Mouse (Mus musculus) left cerebral cortex, postnatal 4 days (tissue): ENCODE results near the gene Adrm1. TPM values are rescaled to one million over a fixed set of nuclear protein-coding genes. Genes with fewer than 3 reads are reported as not detected.

Experiments
- DNase-seq: peaks from one replicate; pipeline ENCODE4 v3.0.0-alpha.2; 2022
- intact Hi-C: fragments of 180-260 bp; cut with DNase I; formaldehyde crosslinking; loops from one replicate; pipeline ENCODE4 v1.15.1; 2025
- total RNA-seq, 2 experiments: library from RNA; stranded (reverse); gene quantifications; 2 replicates each; pipeline ENCODE4 v1.2.3; 2021

Gene Adrm1
- total RNA-seq, 2 experiments from 2014 or later, result 117 to 118 TPM

- DNase-seq, result peak; percentile 84
- intact Hi-C loops, result no loop called here
These were observed 12.9 kb downstream of the Adrm1 start for GRCm38 (mm10) chr2:180184011-180184751.

DNA sequence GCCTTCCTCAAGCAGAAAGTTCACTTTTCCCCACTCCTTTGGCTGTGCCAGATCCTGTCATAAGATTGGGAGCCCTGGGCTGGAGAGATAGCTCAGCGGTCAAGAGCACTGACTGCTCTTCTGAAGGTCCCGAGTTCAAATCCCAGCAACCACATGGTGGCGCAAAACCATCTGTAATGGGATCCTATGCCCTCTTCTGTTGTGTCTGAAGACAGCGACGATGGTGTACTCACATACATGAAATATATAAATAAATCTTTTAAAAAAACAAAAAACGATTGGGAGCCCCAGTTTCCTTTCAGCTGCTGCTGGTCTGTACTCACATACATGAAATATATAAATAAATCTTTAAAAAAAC is 13.4 kb downstream of the Adrm1 start:
- no peak for DNase-seq
- intact Hi-C loops, result no loop called here

GRCm38 (mm10) chr2:180185686-180186085 is 14.4 kb downstream of the Adrm1 start:
- no peak for DNase-seq
- intact Hi-C loops, result no loop called here

DNA sequence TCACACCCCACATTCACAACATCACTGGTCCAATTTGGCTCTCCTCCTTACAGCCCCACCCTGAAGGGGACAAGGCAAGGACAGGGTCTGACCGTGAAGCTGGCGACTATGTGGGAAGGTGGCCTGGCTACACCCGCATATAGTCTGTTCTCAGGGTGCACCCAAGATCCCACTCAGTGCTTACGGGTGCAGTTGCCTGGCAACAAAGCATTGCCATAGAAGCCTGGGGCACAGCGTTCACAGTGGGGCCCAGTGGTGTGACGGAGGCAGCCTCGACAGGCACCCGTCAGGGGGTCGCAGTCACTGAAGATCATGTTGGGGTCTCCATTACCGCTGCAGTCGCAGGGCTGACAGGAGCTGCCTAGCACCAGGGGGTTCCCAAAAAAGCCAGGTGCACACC is 16.1 kb downstream of the Adrm1 start:
- intact Hi-C loops, result no loop called here
- DNase-seq, result no peak

DNA sequence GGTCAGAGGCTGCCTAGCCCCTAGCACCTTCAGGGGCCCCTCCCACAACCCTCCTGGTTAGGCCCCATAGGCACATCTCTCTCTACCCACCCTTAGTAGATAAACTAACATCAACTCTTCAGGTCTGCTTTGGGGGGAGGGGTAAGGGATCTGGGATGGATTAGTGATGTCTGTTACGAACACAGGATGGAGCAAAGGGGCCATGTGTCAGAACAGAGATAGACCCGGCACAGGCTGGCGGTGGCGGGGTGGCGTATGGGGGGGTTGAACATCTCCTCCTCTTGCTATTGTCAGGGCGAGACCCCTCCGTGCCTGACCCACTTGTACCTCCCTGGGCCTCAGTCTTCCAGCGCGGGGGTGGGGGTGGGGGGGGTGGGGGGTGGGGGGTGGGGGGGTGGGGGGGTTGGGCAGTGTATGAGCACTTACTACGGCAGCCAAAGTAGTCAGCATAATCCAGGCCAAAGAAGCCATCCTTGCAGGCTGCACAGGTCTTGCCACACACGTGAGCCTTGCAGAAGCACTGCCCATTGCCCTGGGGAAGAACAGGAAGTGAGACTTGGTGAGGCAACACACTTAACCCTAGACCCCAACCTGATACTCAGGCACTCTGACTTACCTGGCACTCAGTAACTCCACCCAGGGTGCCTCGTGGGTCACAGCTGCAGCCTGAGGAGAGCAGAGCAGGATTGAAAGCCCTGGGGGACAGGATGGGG is 25.5 kb downstream of the Adrm1 start:
- intact Hi-C loops, result no loop called here

GRCm38 (mm10) chr2:180197323-180198037 is 26.2 kb downstream of the Adrm1 start:
- DNase-seq, result no peak
- intact Hi-C loops, result no loop called here

More for the DNA sequence above, 25.5 kb downstream of the Adrm1 start:
- DNase-seq, result no peak

DNA sequence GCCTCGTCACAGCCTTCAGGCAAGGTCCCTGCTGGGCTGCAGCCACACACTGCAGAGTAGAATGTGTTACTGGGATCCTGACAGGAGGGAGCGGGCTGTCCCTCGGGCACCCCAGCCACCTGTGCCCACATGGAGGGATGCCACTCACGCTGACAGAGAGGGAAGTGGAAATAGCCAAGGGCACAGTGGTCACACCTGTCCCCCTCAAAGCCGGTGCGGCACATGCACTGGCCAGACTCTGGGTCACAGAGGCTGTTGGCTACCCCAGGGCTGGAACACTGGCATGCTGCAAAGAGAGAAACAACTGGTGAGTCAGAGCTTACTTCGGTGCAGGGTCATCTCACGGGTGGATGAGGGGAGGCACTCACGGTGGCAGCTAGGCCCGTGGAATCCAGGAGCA is 27.5 kb downstream of the Adrm1 start:
- DNase-seq, result no peak
- intact Hi-C loops, result no loop called here

DNA sequence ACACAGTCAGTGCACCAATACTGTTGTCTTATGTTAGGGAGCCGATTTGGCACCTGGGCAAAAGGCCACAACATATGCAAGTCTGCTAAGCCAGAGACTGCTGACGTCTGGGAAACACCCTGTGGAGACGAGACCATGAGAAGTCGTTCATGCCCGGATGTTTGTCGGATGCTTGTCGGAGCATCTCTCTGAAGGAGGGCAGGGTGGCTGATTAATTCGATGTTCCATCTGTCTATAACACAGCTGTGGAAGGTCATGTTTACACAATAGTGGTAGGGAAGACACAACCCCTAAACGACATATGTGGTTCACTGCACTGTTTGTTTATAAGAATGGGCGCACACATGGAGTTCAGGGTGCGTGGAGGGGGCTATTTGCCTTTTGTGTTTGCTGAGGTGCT is 29.4 kb downstream of the Adrm1 start:
- no peak for DNase-seq
- intact Hi-C loops, result no loop called here

DNA sequence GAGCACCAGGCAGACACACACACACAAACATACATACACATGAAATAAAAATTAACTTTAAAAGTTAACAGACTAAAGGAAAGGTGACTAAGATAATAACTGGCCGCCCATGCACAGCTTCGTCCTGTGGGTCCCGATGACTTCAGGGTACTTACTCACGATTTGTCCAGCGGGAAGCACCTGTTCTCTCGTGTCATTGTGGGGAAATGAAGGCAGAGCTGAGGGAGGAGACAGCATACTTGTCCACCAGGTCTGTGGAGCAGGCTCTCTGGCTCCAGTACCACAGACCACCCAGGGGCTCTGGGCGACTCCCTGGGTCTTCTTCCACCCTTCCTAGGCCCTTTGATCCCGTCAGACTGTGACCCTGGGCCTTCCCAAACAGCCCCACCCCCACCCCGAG is 30.0 kb downstream of the Adrm1 start:
- no peak for DNase-seq
- intact Hi-C loops, result no loop called here

DNA sequence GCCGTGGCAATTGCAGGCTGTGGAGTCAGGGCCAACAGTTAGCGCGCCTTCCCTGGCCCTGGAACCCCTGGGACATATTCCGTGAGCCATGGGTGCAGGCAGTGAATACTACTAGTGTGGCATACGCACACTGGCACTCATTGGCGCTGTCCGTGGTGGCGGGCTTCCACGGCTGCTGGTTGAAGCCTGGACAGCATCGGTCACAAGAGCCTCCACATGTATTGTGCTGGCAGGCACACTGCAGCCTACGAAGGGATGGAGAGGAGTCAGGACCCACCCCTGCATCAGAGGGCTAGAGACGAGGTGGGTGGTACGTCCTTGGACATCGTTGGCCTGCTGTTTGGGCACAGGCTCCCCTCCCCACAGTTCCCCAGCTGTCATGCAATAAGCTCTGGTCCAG is 31.0 kb downstream of the Adrm1 start:
- DNase-seq, result peak; percentile 81
- intact Hi-C loops, result no loop called here

DNA sequence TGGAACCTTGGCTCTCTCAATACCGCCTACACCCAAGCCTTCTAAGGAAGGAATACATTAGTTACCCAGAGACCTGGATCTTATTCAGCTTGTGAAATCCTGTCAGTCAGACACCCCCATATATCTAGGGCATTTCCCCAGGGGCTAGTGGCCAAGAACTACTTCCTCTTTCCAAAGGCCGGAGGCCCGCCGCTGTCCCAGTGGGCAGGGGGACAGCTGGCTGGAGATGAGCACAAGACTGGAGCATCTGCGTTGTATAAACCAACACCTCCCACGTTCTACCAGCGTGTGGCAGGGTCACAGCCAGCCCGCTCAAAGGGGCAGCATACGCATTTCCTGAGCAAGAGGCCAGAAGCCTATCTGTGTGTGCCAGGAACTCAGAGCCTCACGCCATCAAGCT is 31.5 kb downstream of the Adrm1 start:
- intact Hi-C loops, result no loop called here
- peak; percentile 82 for DNase-seq

- DNase-seq, result no peak
- intact Hi-C loops, result no loop called here
These were observed 33.2 kb downstream of the Adrm1 start for GRCm38 (mm10) chr2:180204501-180204900.

DNA sequence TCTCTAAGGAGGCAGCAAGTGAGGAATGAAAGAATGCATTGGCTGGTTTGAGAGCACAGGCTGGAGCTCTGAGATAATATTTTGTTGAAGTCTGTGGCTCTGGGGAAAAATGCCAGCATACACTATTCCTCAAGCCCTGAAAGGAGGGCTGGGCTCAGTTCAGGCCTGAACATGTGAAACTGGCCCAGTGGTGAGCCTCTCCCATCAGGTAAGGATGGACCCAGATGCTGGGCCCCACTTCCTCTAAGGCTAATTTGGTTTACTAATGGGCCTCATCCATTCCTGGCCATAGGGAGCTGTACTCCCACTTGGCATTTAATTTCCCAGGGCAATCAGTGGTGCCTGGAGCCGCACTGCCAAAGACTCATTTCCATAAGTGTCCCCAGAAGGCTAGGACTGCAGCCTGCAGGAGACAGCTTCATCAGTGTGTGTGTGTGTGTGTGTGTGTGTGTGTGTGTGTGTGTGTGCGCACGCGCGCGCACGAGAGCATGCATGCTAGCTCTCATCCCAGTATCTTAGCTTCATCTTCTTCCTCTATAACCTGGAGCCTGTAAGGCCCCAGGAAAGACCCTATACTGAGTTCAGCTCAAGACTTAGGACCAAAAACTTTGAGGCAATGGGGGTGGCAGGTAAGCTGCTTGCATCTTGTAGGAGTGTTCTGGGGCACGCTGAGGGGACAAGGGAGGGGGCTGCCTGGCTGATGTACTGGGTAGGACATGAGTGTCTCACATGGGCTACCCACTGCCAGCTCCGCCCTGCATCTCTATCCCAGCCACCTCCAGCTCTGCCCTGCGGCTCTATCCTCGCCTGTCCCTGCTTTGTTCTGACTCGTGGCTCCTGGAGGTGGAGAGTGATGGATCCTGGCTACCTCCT is 34.0 kb downstream of the Adrm1 start:
- no peak for DNase-seq
- intact Hi-C loops, result no loop called here

GRCm38 (mm10) chr2:180205956-180206280 is 34.6 kb downstream of the Adrm1 start:
- DNase-seq, result no peak
- intact Hi-C loops, result no loop called here

DNA sequence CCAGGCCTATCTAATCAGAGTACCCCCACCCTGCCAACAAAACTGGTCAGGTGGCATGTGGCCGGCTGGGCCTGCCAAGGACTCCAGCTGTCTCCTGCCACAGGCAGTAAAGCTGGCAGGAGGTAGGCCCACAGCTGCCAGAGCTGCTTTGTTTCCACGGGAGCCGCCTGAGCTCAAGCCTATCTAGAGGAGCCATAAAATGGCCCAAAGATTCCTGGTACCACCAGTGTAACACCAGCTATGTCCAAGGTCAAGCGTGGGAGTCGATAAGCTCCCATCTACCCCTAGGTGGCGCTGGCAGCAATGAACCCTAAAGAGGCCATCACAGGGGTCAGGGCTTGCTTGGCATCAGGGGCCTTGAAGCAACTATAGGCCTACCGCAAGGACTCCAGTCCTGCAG is 36.6 kb downstream of the Adrm1 start:
- DNase-seq, result peak; percentile 92
- intact Hi-C loops, result no loop called here

GRCm38 (mm10) chr2:180208976-180209375 is 37.7 kb downstream of the Adrm1 start:
- no peak for DNase-seq
- intact Hi-C loops, result no loop called here

DNA sequence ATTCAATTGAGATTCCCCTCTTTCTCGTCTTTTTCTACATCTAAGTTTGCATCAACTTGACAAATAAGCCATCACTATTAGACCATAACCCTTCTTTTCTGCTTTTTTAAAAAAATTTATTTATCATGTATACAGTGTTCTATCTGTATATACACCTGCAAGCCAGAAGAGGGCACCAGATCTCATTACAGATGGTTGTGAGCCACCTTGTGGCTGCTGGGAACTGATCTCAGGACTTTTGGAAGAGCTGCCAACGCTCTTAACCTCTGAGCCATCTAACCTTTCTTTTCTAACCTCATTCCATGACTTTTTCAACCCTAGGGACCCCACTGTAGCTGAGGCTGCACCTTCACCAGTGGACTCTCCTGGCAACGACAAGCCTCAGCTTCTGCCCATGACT is 41.0 kb downstream of the Adrm1 start:
- DNase-seq, result no peak
- intact Hi-C loops, result no loop called here

DNA sequence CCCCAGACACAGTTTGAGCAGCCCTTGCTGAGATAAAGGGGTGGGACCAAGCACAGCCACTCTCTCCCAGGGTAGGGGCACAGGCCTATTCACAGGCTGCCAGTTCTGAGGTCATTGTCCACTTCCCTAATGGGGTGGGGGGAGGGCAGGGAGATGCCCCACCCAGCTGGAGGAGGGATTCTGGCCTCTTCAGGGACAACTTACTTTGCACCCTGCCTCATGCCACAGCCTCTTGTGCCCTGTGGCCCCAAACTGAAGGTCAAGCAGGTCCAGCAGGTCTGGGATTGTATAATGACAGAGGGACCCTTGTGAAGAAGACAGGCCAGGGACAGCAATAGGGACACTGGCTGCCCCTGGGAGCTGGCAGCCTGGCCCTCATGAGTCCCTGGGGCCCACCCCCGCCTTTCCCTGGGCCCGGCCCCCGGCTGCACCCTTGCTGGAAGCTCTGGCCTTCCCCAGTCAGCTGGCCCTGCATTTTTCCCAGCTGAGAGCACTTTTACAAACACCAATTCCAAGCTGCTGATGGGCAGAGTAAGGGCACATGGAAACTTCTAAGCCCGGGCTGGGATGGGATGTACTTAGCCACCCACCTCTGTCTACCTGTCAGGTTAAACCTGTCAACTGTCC is 43.2 kb downstream of the Adrm1 start:
- DNase-seq, result no peak
- intact Hi-C loops, result no loop called here

DNA sequence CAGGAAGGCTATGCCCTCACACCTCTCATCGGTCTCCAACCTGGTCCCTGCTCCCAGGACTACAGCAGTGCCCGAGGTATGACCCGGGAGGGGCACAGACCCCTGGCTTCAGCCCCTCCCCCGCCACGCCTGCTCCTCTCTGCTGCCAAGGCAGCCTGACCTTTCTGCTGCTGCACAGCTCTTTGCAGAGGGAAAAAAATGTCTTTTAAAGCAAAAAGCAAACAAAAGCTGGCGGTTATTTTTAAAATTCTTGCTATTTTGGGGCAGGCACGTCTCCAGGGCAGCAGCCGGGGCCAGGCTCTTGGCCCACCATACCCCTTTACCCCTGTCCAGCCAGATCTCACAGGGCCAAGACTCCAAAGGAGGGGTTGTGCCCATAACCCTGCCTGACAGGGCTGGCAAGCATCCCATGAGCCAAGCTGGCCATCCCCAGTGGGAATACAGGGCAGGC is 43.8 kb downstream of the Adrm1 start:
- DNase-seq, result peak; percentile 46
- intact Hi-C loops, result no loop called here

DNA sequence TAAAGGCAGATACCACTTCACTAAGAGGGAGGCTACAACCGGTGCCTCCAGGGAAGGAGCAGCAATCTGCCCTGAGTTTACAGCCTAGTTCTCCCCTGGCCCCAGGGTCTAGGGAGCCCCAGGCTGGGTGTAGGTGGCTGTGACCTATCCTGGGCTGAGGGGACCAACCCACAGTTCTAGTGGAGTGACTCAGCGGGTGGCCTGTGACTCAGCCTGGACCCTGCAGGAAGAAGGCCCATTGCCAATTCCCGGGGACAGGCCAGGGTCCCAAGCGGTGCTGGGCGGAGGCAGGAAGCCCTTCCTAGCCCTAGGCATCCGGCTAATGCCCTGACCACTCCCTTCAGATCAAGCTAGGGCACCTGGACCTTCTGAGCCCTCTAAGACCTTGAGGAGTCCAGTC is 44.7 kb downstream of the Adrm1 start:
- DNase-seq, result no peak
- intact Hi-C loops, result no loop called here

GRCm38 (mm10) chr2:180216921-180217320 is 45.6 kb downstream of the Adrm1 start:
- intact Hi-C loops, result no loop called here
- DNase-seq, result no peak
